Mouse (Mus musculus) liver, embryonic 11.5 days (tissue): ENCODE measurements around the gene H1foo. TPM values are rescaled to one million over a fixed set of nuclear protein-coding genes. Genes with fewer than 3 reads are reported as not detected.

ENCODE experiments used
- ATAC-seq: fragments of 200-750 bp; cut with Nextera tagmentation; replicated peaks from 2 replicates; pipeline ENCODE4 v1.8.0; 2017; ENCODE audit warnings: moderate number of reproducible peaks, mild to moderate bottlenecking, moderate TSS enrichment, moderate library complexity; ENCODE audit not compliant: low FRiP score
- DNase-seq: peaks from one replicate; pipeline ENCODE4 v3.0.0-alpha.2; 2017; ENCODE audit warnings: low spot score
- H3K27ac ChIP-seq: fragments of 300-500 bp; sonication (generic); 2 replicates; pipeline ENCODE4 v1.5.1; 2014; ENCODE audit warnings: mild to moderate bottlenecking, low read depth, low read length, control low read depth
- H3K27me3 ChIP-seq: fragments of 300-500 bp; sonication (generic); replicated peaks from 2 replicates; pipeline ENCODE4 v1.6.1; 2014; ENCODE audit warnings: low read length, mixed read lengths; ENCODE audit not compliant: control insufficient read depth, insufficient read depth
- H3K36me3 ChIP-seq: fragments of 300-500 bp; sonication (generic); 2 replicates; pipeline ENCODE4 v1.6.1; 2014; ENCODE audit warnings: mild to moderate bottlenecking, low read length, moderate library complexity, mixed read lengths; ENCODE audit not compliant: control insufficient read depth, insufficient read depth
- H3K4me1 ChIP-seq: fragments of 300-500 bp; sonication (generic); replicated peaks from 2 replicates; pipeline ENCODE4 v1.6.1; 2014; ENCODE audit warnings: low read length, mixed read lengths; ENCODE audit not compliant: control insufficient read depth, insufficient read depth
- H3K4me2 ChIP-seq: fragments of 300-500 bp; sonication (generic); 2 replicates; pipeline ENCODE4 v1.6.1; 2014; ENCODE audit warnings: mild to moderate bottlenecking, control low read depth, moderate library complexity
- H3K4me3 ChIP-seq: fragments of 300-500 bp; sonication (generic); 2 replicates; pipeline ENCODE4 v1.5.1; 2014; ENCODE audit warnings: low read depth, low read length, control low read depth
- H3K9ac ChIP-seq: fragments of 300-500 bp; sonication (generic); 2 replicates; pipeline ENCODE4 v1.6.1; 2014; ENCODE audit warnings: low read depth, low read length, control low read depth
- H3K9me3 ChIP-seq: fragments of 300-500 bp; sonication (generic); 2 replicates; pipeline ENCODE4 v1.6.1; 2016; ENCODE audit warnings: low read length, inconsistent platforms, mixed read lengths; ENCODE audit not compliant: control insufficient read depth
- WGBS: fragments of 180-500 bp; shearing (Covaris S2); extraction: QIAGEN DNeasy Blood & Tissue Kit; methylation state at CpG from one replicate; pipeline ENCODE4 v1.1.7; 2014; 5-methylcytosine and 5-hydroxymethylcytosine counted together
- polyA plus RNA-seq: library from polyadenylated mRNA; unstranded; fragments of >200 nt; fragmentation: Nextera tagmentation; extraction: Ambion mirVana; gene quantifications from 2 replicates; pipeline ENCODE4 v1.2.1, GENCODE M21; 2014

H1foo gene
- polyA plus RNA-seq, 1 experiment from 2014 or later, result not detected

GRCm38 (mm10) chr6:115969103-115969502 lies 24.4 kb downstream of the H1foo start:
- peaks cover 6% of the 10 kb centered on the region for H3K36me3 ChIP-seq
- no peak overlapping the region for H3K4me3 ChIP-seq
- no peak overlapping the region for H3K9ac ChIP-seq
- ATAC-seq (no peak), DNase-seq (no peak)
- no peak overlapping the region for H3K27ac ChIP-seq
- no peak overlapping the region for H3K4me2 ChIP-seq
- H3K9me3 ChIP-seq, result no peaks in the 10 kb centered on the region
- peaks cover 16% of the 10 kb centered on the region for H3K4me1 ChIP-seq
- H3K27me3 ChIP-seq, result no peaks in the 10 kb centered on the region
- 71% methylated on average over 9 of the region's 9 CpGs for WGBS

GRCm38 (mm10) chr6:115969952-115970351 lies 25.2 kb downstream of the H1foo start:
- no peak overlapping the region for H3K4me3 ChIP-seq
- DNase-seq (no peak), ATAC-seq (no peak)
- H3K4me2 ChIP-seq, result no peak overlapping the region
- peaks cover 6% of the 10 kb centered on the region for H3K36me3 ChIP-seq
- H3K4me1 ChIP-seq, result peaks cover 16% of the 10 kb centered on the region
- H3K27me3 ChIP-seq, result no peaks in the 10 kb centered on the region
- no peak overlapping the region for H3K27ac ChIP-seq
- H3K9me3 ChIP-seq, result no peaks in the 10 kb centered on the region
- no peak overlapping the region for H3K9ac ChIP-seq
- WGBS, result 64% methylated on average over 4 of the region's 6 CpGs

GRCm38 (mm10) chr6:115971273-115972060 lies 26.7 kb downstream of the H1foo start:
- Histone ChIP-seq H3K27ac (no peak overlapping the region), H3K9me3 (no peaks in the 10 kb centered on the region), H3K4me2 (no peak overlapping the region), H3K27me3 (no peaks in the 10 kb centered on the region), H3K4me1 (peaks cover 17% of the 10 kb centered on the region), H3K36me3 (peaks cover 4% of the 10 kb centered on the region; the same call in 1 of the 2 replicates), H3K9ac (no peak overlapping the region), H3K4me3 (no peak overlapping the region)
- 69% methylated on average over 13 of the region's 13 CpGs for WGBS
- DNase-seq (no peak), ATAC-seq (no peak)

GRCm38 (mm10) chr6:115972083-115972764 lies 27.5 kb downstream of the H1foo start:
- Histone ChIP-seq H3K27ac (no peak overlapping the region), H3K27me3 (no peaks in the 10 kb centered on the region), H3K4me3 (no peak overlapping the region), H3K4me1 (peaks cover 19% of the 10 kb centered on the region), H3K36me3 (0 out of 2 replicates have a peak, but pooled peaks cover 2% of the 10 kb centered on the region), H3K9me3 (no peaks in the 10 kb centered on the region), H3K9ac (no peak overlapping the region), H3K4me2 (no peak overlapping the region)
- no peak for DNase-seq
- 81% methylated on average over 7 of the region's 7 CpGs for WGBS
- no peak for ATAC-seq

- DNase-seq, result no peak
- WGBS, result 76% methylated on average over 15 of the region's 15 CpGs
- Histone ChIP-seq H3K9ac (no peak overlapping the region), H3K27ac (no peak overlapping the region), H3K4me2 (no peak overlapping the region), H3K4me3 (no peak overlapping the region), H3K9me3 (no peaks in the 10 kb centered on the region), H3K4me1 (peaks cover 19% of the 10 kb centered on the region), H3K36me3 (0 out of 2 replicates have a peak, but pooled peaks cover 2% of the 10 kb centered on the region), H3K27me3 (no peaks in the 10 kb centered on the region)
- no peak for ATAC-seq
Measured at GRCm38 (mm10) chr6:115973139-115973875, 28.6 kb downstream of the H1foo start.

GRCm38 (mm10) chr6:115973881-115974662 lies 29.3 kb downstream of the H1foo start:
- H3K4me3 ChIP-seq, result no peak overlapping the region
- peaks cover 19% of the 10 kb centered on the region for H3K4me1 ChIP-seq
- no peaks in the 10 kb centered on the region for H3K9me3 ChIP-seq
- H3K9ac ChIP-seq, result no peak overlapping the region
- no peak overlapping the region for H3K4me2 ChIP-seq
- H3K36me3 ChIP-seq, result 0 out of 2 replicates have a peak, but pooled peaks cover under 1% of the 10 kb centered on the region
- DNase-seq, result no peak
- 75% methylated on average over 16 of the region's 16 CpGs for whole genome bisulfite sequencing
- ATAC-seq, result no peak
- H3K27me3 ChIP-seq, result no peaks in the 10 kb centered on the region
- H3K27ac ChIP-seq, result no peak overlapping the region

GRCm38 (mm10) chr6:115975606-115976005 lies 30.9 kb downstream of the H1foo start:
- ATAC-seq (no peak), DNase-seq (no peak)
- Histone ChIP-seq H3K27ac (no peak overlapping the region), H3K9me3 (no peaks in the 10 kb centered on the region), H3K9ac (no peak overlapping the region), H3K4me3 (no peak overlapping the region), H3K36me3 (no peaks in the 10 kb centered on the region), H3K4me2 (no peak overlapping the region), H3K4me1 (peaks cover 19% of the 10 kb centered on the region), H3K27me3 (no peaks in the 10 kb centered on the region)
- 87% methylated on average over 8 of the region's 8 CpGs for WGBS

- no peaks in the 10 kb centered on the region for H3K27me3 ChIP-seq
- 90% methylated on average over 15 of the region's 15 CpGs for WGBS
- H3K27ac ChIP-seq, result no peak overlapping the region
- no peak overlapping the region for H3K4me3 ChIP-seq
- no peak overlapping the region for H3K4me2 ChIP-seq
- DNase-seq (no peak), ATAC-seq (no peak)
- H3K9me3 ChIP-seq, result no peaks in the 10 kb centered on the region
- H3K9ac ChIP-seq, result no peak overlapping the region
- H3K36me3 ChIP-seq, result no peaks in the 10 kb centered on the region
- H3K4me1 ChIP-seq, result peaks cover 8% of the 10 kb centered on the region
Measured at GRCm38 (mm10) chr6:115977810-115978209, 33.1 kb downstream of the H1foo start.
